Comparison of ENCODE assay signal across 7 mouse cellular contexts in the genomic region with DNA sequence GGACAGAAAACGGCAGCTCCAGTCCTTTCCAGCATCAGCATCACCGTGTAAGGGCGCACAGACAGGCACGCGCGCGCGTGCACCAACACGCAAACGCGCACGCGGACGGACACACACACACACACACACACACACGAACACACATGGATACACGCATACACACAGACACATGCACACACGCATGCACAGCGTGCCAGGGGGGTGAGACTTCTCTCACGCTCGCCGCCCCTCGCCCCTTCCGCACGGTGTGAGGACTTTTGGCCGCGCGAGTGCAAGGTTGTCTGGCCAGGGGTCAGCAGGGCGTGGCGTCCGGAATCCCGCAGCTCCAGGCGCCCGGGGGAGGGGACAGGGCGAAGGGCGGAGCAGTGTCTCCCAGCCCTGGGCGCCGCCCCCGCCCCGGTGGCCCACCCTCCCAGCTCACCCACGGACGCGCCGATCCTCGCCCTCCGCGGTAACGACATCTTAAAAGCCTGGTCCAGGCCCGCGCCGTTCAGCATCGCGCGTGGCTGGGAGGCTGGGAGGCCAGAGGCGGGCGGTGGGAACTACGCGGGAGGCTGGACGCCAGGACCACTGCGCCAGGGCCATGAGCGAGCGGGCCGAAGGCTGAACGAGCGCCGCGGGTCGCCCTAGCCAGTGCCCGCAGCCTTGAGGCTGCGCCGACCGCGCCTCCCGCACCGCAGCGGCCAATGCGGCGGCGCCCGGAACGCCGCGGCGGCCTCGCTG. TPM values are rescaled to one million over a fixed set of nuclear protein-coding genes. Genes with fewer than 3 reads are reported as not detected.
DNase-seq lines count a peak whose midpoint lies in the region.

No protein-coding gene starts in this region.

- DNase-seq in adrenal gland, postnatal 14 days = peak; percentile 63
- DNase-seq in cerebellum, postnatal 14 days = peak; percentile 84 to 85
- DNase-seq in frontal cortex, postnatal 36 days (ENCODE audit: low spot score in 2 of 2) = peak; percentile 57 to 70
- DNase-seq in kidney, adult 11 months = peak; percentile 14
- peak; percentile 58 to 83 for DNase-seq in left cerebral cortex, postnatal 25 days (ENCODE audit: low spot score in 2 of 2)
- peak; percentile 47 for DNase-seq in mesoderm, embryonic 11.5 days (ENCODE audit: low read depth, low spot score)
- DNase-seq in right cerebral cortex, postnatal 4 days = peak; percentile 76

- intact Hi-C loops in left cerebral cortex, postnatal 25 days (cut with DNase I) = loop anchor here (1.0 to 2.0 kb wide), 2 partner anchors 74 to 151 kb away; partner anchors contain the start of genes Gm49336 and Nupl1

RNA-seq across cellular contexts. Expression of gene Atp8a2, which starts 19.9 kb away (rescaled TPM):
- total RNA-seq in adrenal gland, postnatal 14 days (2021) = 0.82 and 2.3 TPM in 2 replicates
- total RNA-seq in left cerebral cortex, postnatal 25 days (2021) = 10 to 100 TPM; 63.0 to 71.3 TPM

Comparison
In these comparisons a context has a peak if more than half of its experiments do, and no peak if none do; other contexts are left out.
1. Peak in every context shown above with its lines: DNase-seq.
2. DNase-seq: peak in every context shown above with its lines; median percentile 84 in cerebellum, postnatal 14 days; 76 in right cerebral cortex, postnatal 4 days; 70 in left cerebral cortex, postnatal 25 days; 64 in frontal cortex, postnatal 36 days; 63 in adrenal gland, postnatal 14 days; 47 in mesoderm, embryonic 11.5 days; 14 in kidney, adult 11 months.
3. RNA of gene Atp8a2, which starts 19.9 kb away (total RNA-seq): 63.0 to 71.3 TPM in left cerebral cortex, postnatal 25 days; 0.82 to 2.3 TPM in adrenal gland, postnatal 14 days; every median in the first group is over 10 times any median in the second.